Mouse (Mus musculus): ENCODE measurements around the gene Gm21627. TPM values are rescaled to one million over a fixed set of nuclear protein-coding genes. Genes with fewer than 3 reads are reported as not detected.
"Not testable (repeated sequence)": the region's sequence is repeated elsewhere in the genome, so short reads cannot be mapped to it uniquely, and the experiment has no call there.

Gene Gm21627
- not detected for total RNA-seq (2022)

- not testable (repeated sequence) for DNase-seq (ENCODE audit: low spot score in 2 of 2)
Observed at GRCm38 (mm10) chrY:63228127-63228526, at the start of gene Gm21627. Gene Gm21627 (plus strand): TSS chrY:63228427.
